Mouse (Mus musculus) ES-E14 (cell line): ENCODE results near the gene Psmc3ip. TPM values are rescaled to one million over a fixed set of nuclear protein-coding genes. Genes with fewer than 3 reads are reported as not detected.
A peak's percentile ranks its signal among the peaks of the same experiment; 100 is the strongest.

Experiments used
- DNase-seq: peaks from one replicate; pipeline ENCODE4 v3.0.0-alpha.2; 2013; ENCODE audit warnings: low read depth, low spot score
- H3K27ac ChIP-seq: 2 replicates; pipeline ENCODE4 v1.5.1; 2012; ENCODE audit warnings: low read depth, mild to moderate bottlenecking, low read length, moderate library complexity, mixed read lengths; ENCODE audit not compliant: poor library complexity, insufficient read depth, severe bottlenecking
- H3K36me3 ChIP-seq: 2 replicates; pipeline ENCODE4 v1.6.1; 2012; ENCODE audit warnings: mild to moderate bottlenecking, low read length, moderate library complexity, mixed read lengths; ENCODE audit not compliant: control insufficient read depth, poor library complexity, insufficient read depth, severe bottlenecking
- H3K4me1 ChIP-seq, 2 experiments: fragments of 150-350 bp in 1 of 2; sonication (generic) in 1 of 2; 2 replicates each; pipeline ENCODE4 v1.6.1; 2012; ENCODE audit warnings: low read length in 2 of 2, mild to moderate bottlenecking in 1 of 2, mixed read lengths in 1 of 2; ENCODE audit not compliant: control insufficient read depth in 2 of 2, insufficient read depth in 2 of 2, poor library complexity in 1 of 2
- H3K4me3 ChIP-seq, 2 experiments: fragments of 150-350 bp in 1 of 2; sonication (generic) in 1 of 2; 2 replicates each; pipeline ENCODE4 v1.5.1; 2012; ENCODE audit warnings: low read length in 2 of 2, low read depth in 1 of 2, mild to moderate bottlenecking in 1 of 2, mixed read lengths in 1 of 2; ENCODE audit not compliant: insufficient read depth in 1 of 2, poor library complexity in 1 of 2, severe bottlenecking in 1 of 2
- H3K9ac ChIP-seq: 2 replicates; pipeline ENCODE4 v1.6.1; 2012; ENCODE audit warnings: low read depth, mild to moderate bottlenecking, low read length, mixed read lengths; ENCODE audit not compliant: poor library complexity, insufficient read depth, severe bottlenecking
- H3K9me3 ChIP-seq: fragments of 150-350 bp; sonication (generic); 2 replicates; pipeline ENCODE4 v1.6.1; 2012; ENCODE audit warnings: low read depth, mild to moderate bottlenecking, low read length; ENCODE audit not compliant: control insufficient read depth, insufficient read depth
- CHD2 ChIP-seq: IDR thresholded peaks from 2 replicates; pipeline ENCODE4 v1.6.1; 2014; ENCODE audit warnings: mild to moderate bottlenecking, low read depth, low read length, inconsistent platforms
- HCFC1 ChIP-seq: IDR thresholded peaks from 2 replicates; pipeline ENCODE4 v1.6.1; 2012; ENCODE audit warnings: low read length, inconsistent platforms, borderline replicate concordance; ENCODE audit not compliant: insufficient read depth
- MAFK ChIP-seq: IDR thresholded peaks from 2 replicates; pipeline ENCODE4 v1.6.1; 2014; ENCODE audit warnings: mild to moderate bottlenecking, low read depth, low read length, inconsistent platforms; ENCODE audit not compliant: insufficient read depth
- ZC3H11A ChIP-seq: IDR thresholded peaks from 2 replicates; pipeline ENCODE4 v1.6.1; 2012; ENCODE audit warnings: low read depth, mild to moderate bottlenecking, inconsistent platforms, low read length, borderline replicate concordance
- ZNF384 ChIP-seq: IDR thresholded peaks from 2 replicates; pipeline ENCODE4 v1.6.1; 2012; ENCODE audit warnings: low read depth, low read length, inconsistent platforms
- in situ Hi-C, 2 experiments: fragments of 600-800 bp; cut with MboI; formaldehyde crosslinking; loops; one replicate each; pipeline ENCODE4 v1.15.1; 2025; ENCODE audit warnings: low sequenced_read_pairs in 2 of 2, inconsistent platforms in 1 of 2; ENCODE audit not compliant: unreplicated experiment in 2 of 2
- total RNA-seq: library from RNA; depleted of rRNA; stranded (reverse); fragments of 300-350 nt; gene quantifications from 2 replicates; pipeline ENCODE4 v1.2.3, GENCODE M21; 2012

Gene Psmc3ip
- total RNA-seq, 1 experiment: 31.5 TPM

GRCm38 (mm10) chr11:101133037-101133436 is 37.8 kb upstream of the Psmc3ip start:
- in situ Hi-C loops: no loop called here

DNA sequence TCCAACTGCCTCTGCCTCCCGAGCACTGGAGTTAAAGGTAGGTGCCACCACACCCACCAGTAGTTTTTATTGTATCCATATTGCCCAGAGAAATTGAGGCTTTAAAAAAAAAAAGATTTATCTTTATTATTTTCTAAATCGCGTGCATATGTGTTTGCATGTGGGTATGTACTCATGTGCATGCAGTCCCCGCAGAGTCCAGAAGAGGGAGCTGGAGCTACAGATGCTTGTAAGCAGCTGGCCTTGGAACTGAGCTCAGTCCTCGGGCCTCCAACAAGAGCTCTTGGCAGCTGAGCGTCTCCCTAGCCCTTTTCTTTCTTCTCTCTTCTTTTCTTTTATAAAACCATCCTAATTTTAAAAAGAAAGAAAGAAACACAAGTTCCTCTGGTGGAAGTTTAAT is 36.5 kb upstream of the Psmc3ip start:
- TF ChIP-seq ZNF384 (no peak), ZC3H11A (peak; percentile 62; the same call in 1 of the 2 replicates)
- DNase-seq: peak; percentile 86
- Histone ChIP-seq H3K9me3 (no peaks in the 10 kb centered on the region), H3K36me3 (no peaks in the 10 kb centered on the region), H3K27ac (no peak overlapping the region), H3K9ac (no peak overlapping the region), H3K4me3 (no peak overlapping the region), H3K4me1 (peaks cover 0 to 2% of the 10 kb centered on the region in 2 experiments; a peak in 1 of 4 replicates)
- in situ Hi-C loops: no loop called here

More at GRCm38 (mm10) chr11:101133037-101133436, 37.8 kb upstream of the Psmc3ip start:
- Histone ChIP-seq H3K9ac (no peak overlapping the region), H3K9me3 (no peaks in the 10 kb centered on the region), H3K36me3 (no peaks in the 10 kb centered on the region), H3K4me3 (no peak overlapping the region), H3K4me1 (peaks cover 0 to 2% of the 10 kb centered on the region in 2 experiments; a peak in 1 of 4 replicates), H3K27ac (no peak overlapping the region)
- DNase-seq: no peak
- no peak for TF ChIP-seq HCFC1
- no peak for TF ChIP-seq MAFK

DNA sequence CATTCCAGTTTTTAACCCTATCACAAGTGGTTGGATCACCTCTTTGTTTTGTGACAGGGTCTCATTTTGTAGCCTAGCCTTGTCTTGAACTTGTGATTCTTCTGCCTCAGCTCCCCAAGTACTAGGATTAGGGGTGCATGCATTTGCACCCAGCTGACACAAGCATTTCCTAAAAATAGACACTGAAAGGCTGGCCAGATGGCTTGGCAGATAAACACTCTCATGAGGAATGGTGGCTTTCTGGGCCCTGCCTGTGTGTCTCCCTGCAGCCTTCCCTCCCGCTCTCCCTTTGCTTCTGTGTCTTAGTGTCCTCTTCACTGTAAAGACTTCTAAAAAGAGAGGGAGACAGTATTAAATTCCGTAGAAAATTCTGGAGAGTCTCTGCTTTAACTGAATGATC is 36.0 kb upstream of the Psmc3ip start:
- H3K4me1 ChIP-seq: peaks cover 0 to 2% of the 10 kb centered on the region in 2 experiments; a peak in 1 of 4 replicates
- DNase-seq: no peak
- 0 out of 2 replicates have a peak, but pooled peaks cover 4% of the 10 kb centered on the region for H3K36me3 ChIP-seq
- in situ Hi-C loops: no loop called here
- no peak overlapping the region for H3K9ac ChIP-seq
- no peak overlapping the region for H3K27ac ChIP-seq
- TF ChIP-seq HCFC1: no peak
- TF ChIP-seq ZC3H11A: no peak
- TF ChIP-seq CHD2: no peak
- no peak for TF ChIP-seq MAFK
- TF ChIP-seq ZNF384: no peak
- no peak overlapping the region for H3K4me3 ChIP-seq
- no peaks in the 10 kb centered on the region for H3K9me3 ChIP-seq

DNA sequence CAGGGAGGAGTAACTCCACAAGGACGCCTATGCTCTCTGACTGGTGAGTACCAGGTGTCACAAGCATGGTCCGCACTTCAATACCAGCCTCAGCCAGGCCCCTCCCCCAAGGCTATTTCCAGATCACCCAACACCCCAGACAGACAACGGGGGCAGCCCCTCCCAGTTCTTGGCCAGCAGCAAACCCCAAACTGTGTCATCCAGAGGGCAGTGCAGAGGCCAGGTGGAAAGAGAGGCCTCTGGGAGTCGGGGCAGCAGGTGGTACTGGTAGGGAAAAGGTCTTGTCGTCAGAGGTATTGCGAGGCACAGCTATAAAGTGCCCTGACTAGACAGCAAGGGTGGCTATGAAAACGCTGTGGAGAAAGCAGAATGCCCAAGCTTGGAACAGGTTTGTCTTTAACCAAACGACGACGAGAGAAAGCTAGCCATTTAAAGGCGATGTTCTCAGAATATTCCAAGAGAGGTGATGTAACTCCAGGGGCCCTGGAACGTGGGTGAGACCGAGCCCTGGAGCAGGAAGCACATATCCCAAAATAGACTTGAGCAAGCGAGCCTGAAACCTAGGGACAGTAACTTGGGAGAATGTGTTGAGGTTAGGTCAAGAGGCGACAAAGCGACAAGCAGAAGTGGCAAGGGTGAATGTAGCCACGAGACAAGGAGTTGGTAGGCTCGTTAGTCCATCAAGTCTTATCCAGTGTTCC is 35.0 kb upstream of the Psmc3ip start:
- in situ Hi-C loops: no loop called here

More for the DNA sequence above, 35.0 kb upstream of the Psmc3ip start:
- peaks cover 0 to 2% of the 10 kb centered on the region in 2 experiments; a peak in 1 of 4 replicates for H3K4me1 ChIP-seq
- H3K27ac ChIP-seq: no peak overlapping the region
- no peak overlapping the region for H3K4me3 ChIP-seq
- H3K36me3 ChIP-seq: peaks cover 12% of the 10 kb centered on the region; the same call in 1 of the 2 replicates
- TF ChIP-seq ZC3H11A (no peak), ZNF384 (no peak), HCFC1 (no peak), CHD2 (no peak), MAFK (no peak)
- no peaks in the 10 kb centered on the region for H3K9me3 ChIP-seq
- no peak overlapping the region for H3K9ac ChIP-seq
- DNase-seq: no peak
